Mouse (Mus musculus) kidney, adult 2 months (tissue): Measurements from ENCODE around the gene Gm7102. TPM values are rescaled to one million over a fixed set of nuclear protein-coding genes. Genes with fewer than 3 reads are reported as not detected.

Experiments used
- DNase-seq: peaks from one replicate; pipeline ENCODE4 v3.0.0; 2021
- H3K27ac ChIP-seq: fragments of 200-500 bp; 2 replicates; pipeline ENCODE4 v1.5.1; 2012; ENCODE audit warnings: low read depth, low read length, control low read depth, inconsistent platforms; ENCODE audit not compliant: insufficient read depth
- H3K27me3 ChIP-seq: fragments of 200-500 bp; replicated peaks from 2 replicates; pipeline ENCODE4 v1.6.1; 2012; ENCODE audit warnings: mild to moderate bottlenecking, moderate library complexity, low read length, inconsistent platforms; ENCODE audit not compliant: control insufficient read depth, insufficient read depth
- H3K36me3 ChIP-seq: fragments of 200-500 bp; 2 replicates; pipeline ENCODE4 v1.6.1; 2012; ENCODE audit warnings: mild to moderate bottlenecking, moderate library complexity, low read length, inconsistent platforms; ENCODE audit not compliant: control insufficient read depth, insufficient read depth
- H3K4me1 ChIP-seq: fragments of 200-500 bp; 2 replicates; pipeline ENCODE4 v1.6.1; 2011; ENCODE audit warnings: low read length; ENCODE audit not compliant: control insufficient read depth, insufficient read depth
- H3K4me3 ChIP-seq: fragments of 200-500 bp; 2 replicates; pipeline ENCODE4 v1.5.1; 2011; ENCODE audit warnings: mild to moderate bottlenecking, low read depth, low read length, control low read depth; ENCODE audit not compliant: insufficient read depth
- CTCF ChIP-seq: fragments of 200-500 bp; conservative IDR thresholded peaks from 2 replicates; pipeline ENCODE4 v1.5.1; 2011; ENCODE audit warnings: low read depth, mild to moderate bottlenecking, control low read depth, low read length, moderate library complexity, mixed read lengths; ENCODE audit not compliant: insufficient read depth, insufficient read length
- POLR2A ChIP-seq: fragments of 200-500 bp; IDR thresholded peaks from one replicate; pipeline ENCODE4 v1.6.1; 2011; ENCODE audit warnings: low read depth, low read length, control low read depth
- WGBS: fragments of 180-500 bp; shearing (Covaris S2); methylation state at CpG from one replicate; pipeline ENCODE4 v1.1.7; 2018; 5-methylcytosine and 5-hydroxymethylcytosine counted together
- polyA plus RNA-seq: library from polyadenylated mRNA; depleted of rRNA; stranded (reverse); fragments of >200 nt; gene quantifications from 2 replicates; pipeline ENCODE4 v1.2.3, GENCODE M21; 2012; rRNA removed

Gm7102 gene
- polyA plus RNA-seq, 1 experiment = not detected

DNA sequence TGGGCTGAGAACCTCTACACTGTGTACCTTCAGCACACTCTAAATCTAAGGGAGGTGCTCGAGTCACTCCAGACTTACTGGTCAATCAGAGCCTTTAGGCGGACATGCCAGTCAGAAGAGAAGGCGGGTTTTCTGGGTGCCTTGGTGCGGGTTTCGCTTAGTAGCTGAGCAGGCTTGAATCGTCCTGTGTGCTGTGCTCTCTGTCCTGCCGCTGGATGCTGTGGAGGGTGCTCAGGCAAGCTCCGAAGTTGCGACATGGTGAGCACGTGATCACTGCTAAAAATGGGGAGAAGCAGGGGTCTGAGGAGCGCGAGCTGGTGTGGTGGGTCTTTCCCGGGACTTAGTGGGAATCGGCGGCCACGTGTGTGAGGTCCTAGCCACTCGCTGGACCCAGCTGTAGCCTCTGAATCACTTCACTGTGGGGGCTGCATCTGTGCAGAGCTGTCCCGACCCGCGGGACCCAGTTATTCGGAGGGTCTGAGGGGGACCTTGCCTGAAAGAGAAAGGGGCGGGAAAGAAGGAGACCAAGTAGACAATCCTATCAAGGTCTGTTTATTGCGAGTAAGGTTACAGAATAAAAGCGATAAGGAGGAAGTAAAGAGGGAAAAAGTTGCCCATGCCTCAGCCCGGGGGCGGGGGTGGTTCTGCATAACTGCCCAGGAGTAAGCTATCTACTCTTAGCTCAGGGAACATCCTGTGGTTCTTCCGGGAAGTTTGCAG, 24.2 kb downstream of the Gm7102 start:
- Histone ChIP-seq H3K36me3 (no peaks in the 10 kb centered on the region), H3K4me3 (peak overlapping the region; percentile 65), H3K27me3 (no peaks in the 10 kb centered on the region), H3K4me1 (no peaks in the 10 kb centered on the region), H3K27ac (peak overlapping the region; percentile 62; the same call in 1 of the 2 replicates)
- WGBS = 2% methylated on average over 27 of the region's 27 CpGs
- DNase-seq = no peak
- no peak for TF ChIP-seq POLR2A
- no peak for TF ChIP-seq CTCF

- peak; percentile 52 for DNase-seq
- peak overlapping the region; percentile 62; the same call in 1 of the 2 replicates for H3K27ac ChIP-seq
- H3K36me3 ChIP-seq = no peaks in the 10 kb centered on the region
- H3K4me3 ChIP-seq = peak overlapping the region; percentile 65
- no peaks in the 10 kb centered on the region for H3K27me3 ChIP-seq
- H3K4me1 ChIP-seq = no peaks in the 10 kb centered on the region
- WGBS = 7% methylated on average over 8 of the region's 8 CpGs
- TF ChIP-seq CTCF (no peak), POLR2A (no peak)
Measured at GRCm38 (mm10) chr19:61151372-61151700, 24.8 kb downstream of the Gm7102 start.

DNA sequence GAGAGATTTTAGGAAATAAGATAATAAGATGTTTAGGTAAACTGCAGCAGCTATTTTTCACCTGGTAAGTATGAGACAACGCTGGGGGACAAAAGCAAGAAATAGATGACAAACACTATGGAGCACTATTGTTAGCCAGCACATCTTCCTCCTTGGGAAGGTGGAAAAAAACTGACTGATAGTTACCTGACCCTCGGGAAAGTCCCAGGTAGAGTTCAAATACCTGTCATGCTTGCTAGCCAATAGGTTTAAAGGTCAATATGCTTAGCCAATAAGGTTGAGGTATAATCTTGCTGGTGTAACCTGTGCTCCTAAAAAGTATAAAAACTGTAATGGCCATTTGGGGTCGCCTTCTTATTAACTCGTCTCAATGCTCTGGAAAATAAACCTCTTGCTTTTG, 34.8 kb downstream of the Gm7102 start:
- no peaks in the 10 kb centered on the region for H3K27me3 ChIP-seq
- peaks cover 4% of the 10 kb centered on the region; the same call in 1 of the 2 replicates for H3K4me1 ChIP-seq
- peak; percentile 20 for DNase-seq
- H3K4me3 ChIP-seq = no peak overlapping the region
- TF ChIP-seq CTCF = no peak
- TF ChIP-seq POLR2A = no peak
- WGBS = 23% methylated on average over 4 of the region's 4 CpGs
- H3K36me3 ChIP-seq = no peaks in the 10 kb centered on the region
- no peak overlapping the region for H3K27ac ChIP-seq

GRCm38 (mm10) chr19:61140342-61141206, 35.5 kb downstream of the Gm7102 start, which contains the start of gene Zfp950:
TSS of gene Zfp950 (minus strand) at chr19:61140840.
- no peak for TF ChIP-seq CTCF
- no peak for TF ChIP-seq POLR2A
- Histone ChIP-seq H3K36me3 (peaks cover 1% of the 10 kb centered on the region; the same call in 1 of the 2 replicates), H3K27me3 (no peaks in the 10 kb centered on the region), H3K4me3 (peak within 1 kb of the TSS; percentile 81), H3K27ac (peak within 1 kb of the TSS; percentile 19; the same call in 1 of the 2 replicates), H3K4me1 (peaks cover 4% of the 10 kb centered on the region; the same call in 1 of the 2 replicates)
- DNase-seq = peak; percentile 97
- WGBS = 1% methylated on average over 18 of the region's 18 CpGs

- TF ChIP-seq CTCF (no peak), POLR2A (no peak)
- no peak overlapping the region for H3K27ac ChIP-seq
- no peak overlapping the region for H3K4me3 ChIP-seq
- H3K4me1 ChIP-seq = peaks cover 4% of the 10 kb centered on the region; the same call in 1 of the 2 replicates
- H3K27me3 ChIP-seq = no peaks in the 10 kb centered on the region
- peaks cover 1% of the 10 kb centered on the region; the same call in 1 of the 2 replicates for H3K36me3 ChIP-seq
- DNase-seq = no peak
Measured at GRCm38 (mm10) chr19:61138655-61139054, 37.5 kb downstream of the Gm7102 start.

- TF ChIP-seq POLR2A (no peak), CTCF (no peak)
Measured at GRCm38 (mm10) chr19:61131096-61131495, 45.0 kb downstream of the Gm7102 start.

More at GRCm38 (mm10) chr19:61131096-61131495, 45.0 kb downstream of the Gm7102 start:
- 93% methylated on average over 10 of the region's 10 CpGs for WGBS
- no peak overlapping the region for H3K4me3 ChIP-seq
- no peak overlapping the region for H3K27ac ChIP-seq
- H3K4me1 ChIP-seq = no peaks in the 10 kb centered on the region
- H3K27me3 ChIP-seq = no peaks in the 10 kb centered on the region
- no peak for DNase-seq
- peaks cover 3% of the 10 kb centered on the region for H3K36me3 ChIP-seq

Other genes with a start within 250 kb of the Gm7102 start
- gene Zfp950, start 35.5 kb downstream of the Gm7102 start, polyA plus RNA-seq = 4.3 and 5.1 TPM in 2 replicates
- not detected in 2 replicates for gene Gm6020, start 7.6 kb upstream of the Gm7102 start, polyA plus RNA-seq
- gene Csf2ra, start 52.1 kb upstream of the Gm7102 start, polyA plus RNA-seq = 63.7 and 70.5 TPM in 2 replicates
- not detected in 2 replicates for gene Gm21060, start 120.8 kb upstream of the Gm7102 start, polyA plus RNA-seq